Mouse (Mus musculus) CH12.LX (cell line): Measurements from ENCODE around the gene Slc27a1. TPM values are rescaled to one million over a fixed set of nuclear protein-coding genes. Genes with fewer than 3 reads are reported as not detected.
A peak's percentile ranks its signal among the peaks of the same experiment; 100 is the strongest.

ENCODE experiments used
- DNase-seq: peaks from one replicate; pipeline ENCODE4 v3.0.0-alpha.2; 2013; ENCODE audit errors: extremely low read depth
- H3K27ac ChIP-seq: 2 replicates; pipeline ENCODE4 v1.5.1; 2012; ENCODE audit warnings: low read depth, mild to moderate bottlenecking, control low read depth, moderate library complexity; ENCODE audit not compliant: insufficient read depth
- H3K27me3 ChIP-seq: replicated peaks from 2 replicates; pipeline ENCODE3; 2012; ENCODE audit warnings: inconsistent platforms
- H3K36me3 ChIP-seq, 2 experiments: replicated peaks in 1 of 2; 2 replicates each; pipeline versions ENCODE3 to v1.6.1; 2012; ENCODE audit warnings: inconsistent platforms in 1 of 2, low read length in 1 of 2, mild to moderate bottlenecking in 1 of 2, mixed read lengths in 1 of 2, moderate library complexity in 1 of 2; ENCODE audit not compliant: control insufficient read depth in 1 of 2, insufficient read depth in 1 of 2
- H3K4me1 ChIP-seq, 2 experiments: 2 replicates each; pipeline ENCODE4 v1.6.1; 2012; ENCODE audit warnings: inconsistent platforms in 1 of 2, moderate library complexity in 1 of 2; ENCODE audit not compliant: insufficient read depth in 2 of 2, control insufficient read depth in 1 of 2
- H3K4me2 ChIP-seq: 2 replicates; pipeline ENCODE4 v1.6.1; 2012; ENCODE audit warnings: low read depth, mild to moderate bottlenecking, control low read depth; ENCODE audit not compliant: poor library complexity, insufficient read depth, severe bottlenecking
- H3K4me3 ChIP-seq, 3 experiments: fragments of 150-350 bp in 1 of 3; sonication (generic) in 1 of 3; replicated peaks in 1 of 3; 2 replicates each; pipeline versions ENCODE3 to v1.5.1; 2011 to 2012; ENCODE audit warnings: low read depth in 2 of 3, low read length in 2 of 3, mild to moderate bottlenecking in 2 of 3, moderate library complexity in 2 of 3, control low read depth in 1 of 3, improper control_type of control experiment in 1 of 3, inconsistent platforms in 1 of 3, mixed read lengths in 1 of 3; ENCODE audit not compliant: poor library complexity in 1 of 3
- H3K79me2 ChIP-seq: replicated peaks from 2 replicates; pipeline ENCODE4 v1.6.1; 2012; ENCODE audit warnings: mild to moderate bottlenecking, moderate library complexity; ENCODE audit not compliant: control insufficient read depth, poor library complexity, insufficient read depth, severe bottlenecking; ENCODE audit errors: extremely low read depth
- H3K9ac ChIP-seq: 2 replicates; pipeline ENCODE4 v1.6.1; 2012; ENCODE audit warnings: low read depth, mild to moderate bottlenecking, control low read depth, moderate library complexity; ENCODE audit not compliant: insufficient read depth
- H3K9me3 ChIP-seq: replicated peaks from 2 replicates; pipeline ENCODE3; 2012; ENCODE audit warnings: low read length, inconsistent platforms, mixed read lengths
- BHLHE40 ChIP-seq: IDR thresholded peaks from 2 replicates; pipeline ENCODE4 v1.6.1; 2011; ENCODE audit warnings: mild to moderate bottlenecking, low read depth, low read length, improper control_type of control experiment
- CHD2 ChIP-seq: IDR thresholded peaks from 2 replicates; pipeline ENCODE4 v1.6.1; 2011; ENCODE audit warnings: low read length, improper control_type of control experiment
- E2F4 ChIP-seq: IDR thresholded peaks from 2 replicates; pipeline ENCODE4 v1.6.1; 2011; ENCODE audit warnings: low read depth, low read length, improper control_type of control experiment; ENCODE audit not compliant: insufficient replicate concordance
- ELF1 ChIP-seq: IDR thresholded peaks from 2 replicates; pipeline ENCODE4 v1.6.1; 2014; ENCODE audit warnings: low read depth, mild to moderate bottlenecking, inconsistent platforms, low read length, improper control_type of control experiment
- EP300 ChIP-seq: IDR thresholded peaks from 2 replicates; pipeline ENCODE4 v1.6.1; 2011; ENCODE audit warnings: low read length, improper control_type of control experiment
- ETS1 ChIP-seq: conservative IDR thresholded peaks from 2 replicates; pipeline ENCODE4 v1.6.1; 2012; ENCODE audit warnings: low read depth, mild to moderate bottlenecking, inconsistent platforms, low read length, improper control_type of control experiment, moderate library complexity
- HCFC1 ChIP-seq: IDR thresholded peaks from 2 replicates; pipeline ENCODE4 v1.6.1; 2012; ENCODE audit warnings: low read depth, mild to moderate bottlenecking, inconsistent platforms, low read length, improper control_type of control experiment
- JUN ChIP-seq: IDR thresholded peaks from 2 replicates; pipeline ENCODE4 v1.6.1; 2011; ENCODE audit warnings: low read depth, mild to moderate bottlenecking, low read length, improper control_type of control experiment, moderate library complexity; ENCODE audit not compliant: insufficient read depth
- KAT2A ChIP-seq: IDR thresholded peaks from 2 replicates; pipeline ENCODE4 v1.6.1; 2012; ENCODE audit warnings: low read length, improper control_type of control experiment, inconsistent platforms; ENCODE audit not compliant: insufficient replicate concordance
- MAX ChIP-seq: IDR thresholded peaks from 2 replicates; pipeline ENCODE4 v1.6.1; 2011; ENCODE audit warnings: low read length, improper control_type of control experiment
- MAZ ChIP-seq: IDR thresholded peaks from 2 replicates; pipeline ENCODE4 v1.6.1; 2012; ENCODE audit warnings: low read depth, mild to moderate bottlenecking, inconsistent platforms, low read length, improper control_type of control experiment, moderate library complexity
- MEF2A ChIP-seq: IDR thresholded peaks from 2 replicates; pipeline ENCODE4 v1.6.1; 2014; ENCODE audit warnings: low read depth, mild to moderate bottlenecking, inconsistent platforms, low read length, improper control_type of control experiment, borderline replicate concordance
- MXI1 ChIP-seq: IDR thresholded peaks from 2 replicates; pipeline ENCODE4 v1.6.1; 2011; ENCODE audit warnings: mild to moderate bottlenecking, low read depth, low read length, improper control_type of control experiment
- MYC ChIP-seq: IDR thresholded peaks from 2 replicates; pipeline ENCODE4 v1.6.1; 2011; ENCODE audit warnings: low read depth, mild to moderate bottlenecking, improper control_type of control experiment, low read length
- NELFE ChIP-seq: IDR thresholded peaks from 2 replicates; pipeline ENCODE4 v1.6.1; 2011; ENCODE audit warnings: low read depth, low read length, improper control_type of control experiment
- NRF1 ChIP-seq: IDR thresholded peaks from 2 replicates; pipeline ENCODE4 v1.6.1; 2014; ENCODE audit warnings: low read depth, mild to moderate bottlenecking, inconsistent platforms, low read length, improper control_type of control experiment, moderate library complexity
- PAX5 ChIP-seq: IDR thresholded peaks from 2 replicates; pipeline ENCODE4 v1.6.1; 2012; ENCODE audit warnings: low read length, inconsistent platforms, mixed read lengths
- RCOR1 ChIP-seq: conservative IDR thresholded peaks from 2 replicates; pipeline ENCODE4 v1.6.1; 2012; ENCODE audit warnings: low read depth, mild to moderate bottlenecking, inconsistent platforms, low read length, improper control_type of control experiment
- SIN3A ChIP-seq: IDR thresholded peaks from 2 replicates; pipeline ENCODE4 v1.6.1; 2012; ENCODE audit warnings: low read length, improper control_type of control experiment, inconsistent platforms
- SMC3 ChIP-seq: IDR thresholded peaks from 2 replicates; pipeline ENCODE4 v1.6.1; 2011; ENCODE audit warnings: low read depth, low read length, improper control_type of control experiment
- TBP ChIP-seq: conservative IDR thresholded peaks from 2 replicates; pipeline ENCODE4 v1.6.1; 2011; ENCODE audit warnings: low read depth, low read length, improper control_type of control experiment
- TCF12 ChIP-seq: IDR thresholded peaks from 2 replicates; pipeline ENCODE4 v1.6.1; 2014; ENCODE audit warnings: low read depth, mild to moderate bottlenecking, inconsistent platforms, low read length, improper control_type of control experiment
- USF1 ChIP-seq: IDR thresholded peaks from 2 replicates; pipeline ENCODE4 v1.6.1; 2014; ENCODE audit warnings: low read depth, mild to moderate bottlenecking, inconsistent platforms, low read length, improper control_type of control experiment
- USF2 ChIP-seq: conservative IDR thresholded peaks from 2 replicates; pipeline ENCODE4 v1.6.1; 2011; ENCODE audit warnings: low read depth, low read length, improper control_type of control experiment
- ZKSCAN1 ChIP-seq: IDR thresholded peaks from 2 replicates; pipeline ENCODE4 v1.6.1; 2012; ENCODE audit warnings: low read depth, inconsistent platforms, low read length, improper control_type of control experiment, borderline replicate concordance
- ZMIZ1 ChIP-seq: IDR thresholded peaks from 2 replicates; pipeline ENCODE4 v1.6.1; 2012; ENCODE audit warnings: low read depth, mild to moderate bottlenecking, inconsistent platforms, low read length, improper control_type of control experiment
- ZNF384 ChIP-seq: IDR thresholded peaks from 2 replicates; pipeline ENCODE4 v1.6.1; 2012; ENCODE audit warnings: low read depth, low read length, improper control_type of control experiment, inconsistent platforms
- dilution Hi-C: fragments of 300-500 bp; cut with MboI; formaldehyde crosslinking; loops from 2 replicates; pipeline ENCODE4 v1.14.3; 2020; ENCODE audit warnings: low sequenced_read_pairs; ENCODE audit not compliant: extremely low pct_unique_long_range_greater_than_20kb, extremely low pct_ligation_motif_present
- in situ Hi-C: fragments of 300-500 bp; cut with MboI; formaldehyde crosslinking; loops from 3 replicates; pipeline ENCODE4 v1.14.3; 2019; ENCODE audit warnings: low sequenced_read_pairs, low pct_ligation_motif_present, low pct_unique_long_range_greater_than_20kb, mixed read lengths
- polyA plus RNA-seq: library from polyadenylated mRNA; unstranded; fragments of >175 nt; gene quantifications from 2 replicates; pipeline ENCODE4 v1.2.1, GENCODE M21; 2012; ENCODE audit warnings: low read depth; ENCODE audit not compliant: insufficient read length
- total RNA-seq, 2 experiments: library from RNA; depleted of rRNA; stranded (reverse); fragments of 300-350 nt in 1 of 2; fragments of >200 nt in 1 of 2; gene quantifications; 2 replicates each; pipeline ENCODE4 v1.2.3; 2012 to 2014

Slc27a1 gene
- total and polyA plus RNA-seq, 3 experiments = 1.8 to 4.0 (median 2.4) TPM

- Histone ChIP-seq H3K79me2 (no peaks in the 10 kb centered on the region), H3K27ac (peak overlapping the region; percentile 99), H3K36me3 (peaks cover 36 to 70% of the 10 kb centered on the region in 2 experiments), H3K9ac (no peak overlapping the region), H3K9me3 (peaks cover 32% of the 10 kb centered on the region), H3K4me1 (peaks cover 42 to 66% of the 10 kb centered on the region in 2 experiments), H3K4me2 (peak overlapping the region; percentile 84), H3K4me3 (no peak overlapping the region), H3K27me3 (no peaks in the 10 kb centered on the region)
- in situ Hi-C loops (no loop called here), dilution Hi-C loops (no loop called here)
- no peak for DNase-seq
- TF ChIP-seq TBP (no peak), RCOR1 (no peak), CHD2 (no peak), USF1 (peak; percentile 48), ZKSCAN1 (no peak), EP300 (no peak), MAZ (no peak), USF2 (no peak), ELF1 (no peak), JUN (no peak), HCFC1 (no peak), SIN3A (no peak; the same call in 1 of the 2 replicates), NELFE (no peak), ZMIZ1 (no peak), TCF12 (no peak), ETS1 (no peak), ZNF384 (peak; percentile 87), MAX (peak; percentile 68), E2F4 (no peak), PAX5 (no peak), SMC3 (no peak), MEF2A (no peak), KAT2A (no peak), MXI1 (peak; percentile 14; the same call in 1 of the 2 replicates), MYC (no peak), BHLHE40 (peak; percentile 84), NRF1 (no peak)
These were observed 58.1 kb downstream of the Slc27a1 start for GRCm38 (mm10) chr8:71626753-71627152.
